Mouse (Mus musculus) cerebellum, adult 11-12 months (tissue): ENCODE results near the gene Tmem41a.
"Not testable (repeated sequence)": the region's sequence is repeated elsewhere in the genome, so short reads cannot be mapped to it uniquely, and the experiment has no call there.

Experiments used
- DNase-seq: peaks from one replicate; pipeline ENCODE4 v3.0.0; 2022

Tmem41a gene

DNA sequence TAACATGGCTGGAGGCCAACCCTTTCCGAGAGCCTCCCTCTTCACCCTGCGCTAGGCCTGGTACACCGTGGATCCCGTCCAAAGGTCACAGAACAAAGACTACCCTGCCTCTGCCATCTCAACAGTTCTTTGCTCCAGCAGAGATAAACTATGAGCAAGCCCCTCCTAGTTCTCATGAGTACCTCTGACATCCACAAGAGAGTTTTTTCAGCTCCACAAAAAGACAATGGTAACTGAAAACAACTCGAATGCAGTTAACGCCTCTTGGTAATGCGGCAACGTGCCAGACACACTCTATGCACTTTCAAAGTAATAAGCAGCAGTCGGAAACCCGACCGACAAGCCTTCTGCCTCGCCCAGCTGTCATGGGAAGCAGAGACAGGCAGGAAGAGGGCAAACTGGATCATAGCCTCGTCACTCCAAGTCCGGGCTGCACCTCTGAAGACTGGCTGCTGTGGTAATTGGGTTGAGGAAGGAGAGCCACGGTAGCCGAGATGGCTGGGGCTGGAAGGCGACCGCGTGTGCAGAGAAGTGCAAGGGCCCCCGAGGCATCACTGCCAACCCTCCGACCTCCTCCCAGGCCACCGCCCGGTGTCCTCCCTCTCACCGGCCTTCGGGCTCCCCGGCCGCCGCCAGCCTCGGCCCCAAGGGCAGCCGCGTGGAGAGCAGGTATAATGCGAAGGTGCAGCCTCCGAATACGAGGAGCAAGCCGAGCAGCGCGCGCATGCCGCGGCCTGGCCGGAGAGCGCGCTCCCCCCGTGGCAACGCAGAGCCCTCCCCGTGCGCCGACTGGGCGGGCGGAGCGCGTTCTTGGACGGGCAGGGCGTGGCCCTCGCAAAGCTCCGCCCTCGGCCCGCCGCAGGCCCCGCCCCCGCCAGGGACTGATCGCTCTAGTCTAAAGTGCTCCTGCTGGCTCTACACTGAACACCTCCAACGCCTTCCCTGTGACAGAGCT, at the start of gene Tmem41a:
Gene Tmem41a, minus strand, starts transcription at position 792 of the 955 bp plus-strand sequence.
- peak; percentile 93 for DNase-seq

GRCm38 (mm10) chr16:21996402-21996801, 49.0 kb upstream of the Tmem41a start:
- no peak for DNase-seq

DNA sequence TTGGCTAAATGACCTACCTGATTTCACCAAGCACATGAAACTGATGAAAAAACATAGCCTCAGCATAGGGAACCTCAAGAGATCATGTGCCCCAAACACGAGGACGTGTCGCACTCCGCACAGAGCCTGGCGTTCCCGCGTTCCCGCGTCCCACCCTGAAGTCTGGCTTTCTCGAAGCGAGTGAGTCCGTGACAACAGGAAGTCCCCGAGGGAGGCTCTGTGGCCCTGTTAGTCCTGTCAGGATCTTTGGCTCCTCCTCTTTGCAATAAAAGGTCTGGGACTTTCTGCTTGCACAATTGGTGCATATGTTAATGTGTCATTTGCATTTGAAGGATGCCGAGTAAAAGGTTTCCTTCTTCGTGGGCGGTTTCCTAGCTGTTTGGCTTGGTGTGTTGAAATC, 48.0 kb upstream of the Tmem41a start, which contains the start of gene Liph:
Gene Liph, minus strand, starts transcription at position 360 of the 400 bp plus-strand sequence.
- DNase-seq, result no peak

GRCm38 (mm10) chr16:21991774-21992173, 44.4 kb upstream of the Tmem41a start:
- DNase-seq, result no peak

DNA sequence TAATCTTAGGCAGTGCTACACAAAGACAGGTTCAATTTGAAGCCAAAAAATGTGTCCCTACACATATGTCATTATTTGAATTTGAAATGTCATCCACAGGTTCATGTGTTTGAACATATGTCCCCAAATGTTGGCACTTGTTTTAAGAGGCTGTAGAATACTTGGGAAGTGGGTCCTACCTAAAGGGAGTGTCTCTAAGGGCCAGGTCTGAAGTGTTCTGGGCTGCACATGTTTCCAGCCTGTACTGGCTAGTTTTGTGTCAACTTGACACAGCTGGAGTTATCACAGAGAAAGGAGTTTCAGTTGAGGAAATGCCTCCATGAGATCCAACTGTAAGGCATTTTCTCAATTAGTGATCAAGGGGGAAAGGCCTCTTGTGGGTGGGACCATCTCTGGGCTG, 43.5 kb upstream of the Tmem41a start:
- DNase-seq, result not testable (repeated sequence)

- DNase-seq, result no peak
Measured at GRCm38 (mm10) chr16:21987956-21988355, 40.6 kb upstream of the Tmem41a start.

DNA sequence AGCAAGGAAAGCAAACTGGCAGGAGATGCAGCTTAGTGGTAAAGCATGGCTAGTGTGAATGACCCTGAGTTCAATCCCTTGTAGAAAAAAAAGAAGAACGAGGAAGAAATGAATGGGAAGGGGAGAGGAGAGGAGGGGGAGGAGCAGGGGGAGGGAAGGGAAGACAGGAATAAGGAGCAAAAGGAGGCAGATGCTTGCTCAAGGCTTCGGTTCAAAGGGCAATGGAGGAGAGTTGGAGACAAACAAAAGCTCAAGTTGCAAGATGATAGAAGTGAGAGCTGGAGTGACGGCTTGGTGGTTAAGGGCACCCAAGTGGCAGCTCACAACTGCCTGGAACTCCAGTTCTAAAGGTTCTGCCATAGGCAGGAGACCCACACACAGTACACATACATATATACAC, 38.8 kb upstream of the Tmem41a start:
- DNase-seq, result no peak

DNA sequence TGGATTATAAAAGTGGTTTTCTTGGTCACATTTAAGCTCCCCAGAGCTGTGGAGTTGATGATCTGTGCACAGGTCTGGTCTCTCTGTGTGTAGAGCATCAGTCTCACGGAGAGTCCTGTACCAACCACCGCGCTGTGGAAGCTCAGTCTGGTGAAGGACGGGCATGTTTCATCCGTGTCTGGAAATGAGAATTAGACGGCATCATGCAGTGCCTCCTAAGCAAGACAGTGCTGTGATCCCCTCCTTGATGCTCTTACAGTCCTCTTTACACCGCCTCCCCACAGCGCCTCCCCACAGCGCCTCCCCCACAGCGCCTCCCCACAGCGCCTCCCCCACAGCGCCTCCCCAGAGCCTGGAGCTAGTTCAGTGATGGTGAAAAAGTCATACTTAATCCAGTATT, 36.7 kb upstream of the Tmem41a start:
- DNase-seq, result no peak

DNA sequence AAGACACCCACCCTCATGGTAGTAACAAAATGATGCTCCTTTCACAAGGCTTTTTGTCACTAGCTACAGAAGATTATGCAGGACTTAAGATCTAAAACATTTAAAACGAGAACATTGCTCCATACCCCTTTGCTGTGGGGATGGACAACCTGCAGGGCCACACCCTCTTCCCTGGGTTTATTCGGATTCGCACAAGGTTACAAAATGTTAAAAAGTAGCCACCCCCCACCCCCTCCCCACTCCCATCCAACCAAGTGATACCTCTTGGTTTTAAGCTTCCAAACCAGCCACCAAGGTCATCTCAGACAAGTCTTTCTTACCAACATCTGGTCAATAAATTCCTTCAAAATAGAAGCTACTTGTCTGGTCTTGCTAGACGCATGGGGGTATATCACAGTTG, 36.2 kb upstream of the Tmem41a start:
- no peak for DNase-seq

DNA sequence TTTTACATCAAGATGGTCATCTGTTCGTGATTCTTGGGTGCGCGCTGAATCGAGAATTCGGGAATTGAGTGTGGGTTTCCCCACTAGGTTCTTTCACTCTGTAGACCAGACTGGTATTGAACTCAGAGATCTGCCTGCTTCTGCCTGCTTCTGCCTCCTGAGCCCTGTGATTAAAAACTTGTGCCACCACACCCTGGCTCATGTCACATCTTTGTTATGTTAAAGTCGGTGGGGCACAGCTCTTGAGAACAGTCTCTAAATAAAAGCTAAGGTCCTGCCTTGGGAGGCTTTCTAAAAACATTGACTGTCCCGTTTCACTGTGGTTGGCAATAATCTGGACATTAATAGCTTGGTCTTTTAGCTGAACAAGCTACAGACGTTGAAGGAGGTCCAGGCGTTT, 35.8 kb upstream of the Tmem41a start:
- no peak for DNase-seq

GRCm38 (mm10) chr16:21977347-21977746, 30.0 kb upstream of the Tmem41a start:
- no peak for DNase-seq

GRCm38 (mm10) chr16:21976203-21976602, 28.9 kb upstream of the Tmem41a start:
- no peak for DNase-seq

- DNase-seq, result no peak
Measured at GRCm38 (mm10) chr16:21971446-21971845, 24.1 kb upstream of the Tmem41a start.

DNA sequence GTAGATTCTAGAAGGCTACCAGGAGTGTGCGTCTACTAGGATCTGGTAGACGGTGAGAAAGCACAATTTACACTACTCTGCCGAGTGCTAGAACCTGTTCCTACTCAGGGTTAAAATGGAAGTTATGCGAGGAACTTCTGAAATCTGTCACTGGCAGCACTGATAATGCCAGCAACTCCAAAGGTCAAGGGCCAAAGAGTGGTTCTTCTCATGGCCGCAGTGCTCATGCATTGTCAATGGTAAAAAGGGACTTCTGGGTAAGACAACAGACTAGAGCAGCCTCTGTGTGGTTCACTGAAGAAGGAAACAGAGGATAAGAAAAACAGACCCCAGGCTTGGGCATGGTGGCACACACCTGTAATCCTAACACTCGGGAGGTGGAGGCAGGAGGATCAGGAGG, 23.2 kb upstream of the Tmem41a start:
- no peak for DNase-seq

- no peak for DNase-seq
Measured at GRCm38 (mm10) chr16:21969874-21970273, 22.5 kb upstream of the Tmem41a start.

- DNase-seq, result no peak
Measured at GRCm38 (mm10) chr16:21965576-21965975, 18.2 kb upstream of the Tmem41a start.

- no peak for DNase-seq
Measured at GRCm38 (mm10) chr16:21955591-21955990, 8.2 kb upstream of the Tmem41a start.

- no peak for DNase-seq
Measured at GRCm38 (mm10) chr16:21928471-21928870, 18.9 kb downstream of the Tmem41a start.

DNA sequence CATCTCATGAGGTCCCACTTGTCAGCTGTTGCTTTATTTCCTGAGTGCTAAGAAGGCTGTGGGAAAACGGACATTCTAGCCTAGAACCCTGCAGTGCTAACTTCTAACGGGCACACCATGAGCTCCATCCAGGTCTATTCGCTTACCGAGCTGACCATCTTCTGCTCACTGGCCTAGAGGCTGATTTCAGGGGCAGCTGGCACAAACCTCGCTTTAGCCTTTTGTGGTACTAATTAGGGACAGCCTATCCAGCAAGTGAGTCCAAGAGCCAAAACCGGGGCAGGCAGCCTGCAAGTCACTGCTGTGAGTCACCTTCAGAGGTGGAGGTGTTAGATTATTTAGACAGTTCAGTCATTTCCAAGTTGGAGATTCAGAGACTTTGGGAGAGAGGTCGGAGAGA, 30.7 kb downstream of the Tmem41a start:
- DNase-seq, result peak; percentile 51

DNA sequence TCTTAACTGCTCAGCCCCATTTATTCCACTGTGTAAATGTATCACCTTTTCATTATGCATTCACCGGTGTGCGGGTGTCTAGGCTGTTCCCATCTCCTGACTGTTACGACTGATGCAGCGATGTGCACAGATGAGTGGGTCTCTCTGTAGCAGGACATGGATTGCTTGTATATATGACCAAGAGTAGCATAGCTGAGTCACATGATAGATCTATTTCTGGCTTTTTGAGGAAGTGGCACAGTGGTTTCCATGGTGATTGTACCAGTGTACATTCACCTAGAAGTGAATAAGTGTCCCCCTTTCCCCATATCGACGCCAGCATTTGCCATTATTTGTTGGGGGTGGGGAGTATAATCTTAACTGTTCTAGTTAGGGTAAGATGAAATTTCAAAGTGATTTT, 34.0 kb downstream of the Tmem41a start:
- DNase-seq, result no peak

GRCm38 (mm10) chr16:21908906-21909305, 38.4 kb downstream of the Tmem41a start:
- DNase-seq, result not testable (repeated sequence)

DNA sequence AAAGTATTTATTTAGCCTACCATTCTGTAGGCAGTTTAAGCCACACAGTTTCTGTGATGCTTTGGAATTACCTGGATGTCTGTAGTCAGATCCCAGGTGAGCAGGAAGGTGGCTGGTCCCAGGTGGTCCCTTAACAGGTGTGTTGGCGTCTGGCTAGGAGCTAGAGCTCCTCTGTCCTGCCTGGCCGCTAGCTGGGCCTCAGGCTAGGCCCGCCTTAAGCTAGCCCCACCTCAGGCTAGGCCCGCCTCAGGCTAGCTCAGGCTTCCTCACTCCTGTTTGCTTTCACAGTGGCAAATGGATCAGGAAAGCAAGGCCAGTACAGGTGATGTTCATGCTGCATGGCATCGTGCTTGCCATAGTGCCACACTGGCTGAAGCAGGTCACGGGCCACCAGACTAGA, 40.5 kb downstream of the Tmem41a start:
- no peak for DNase-seq

DNA sequence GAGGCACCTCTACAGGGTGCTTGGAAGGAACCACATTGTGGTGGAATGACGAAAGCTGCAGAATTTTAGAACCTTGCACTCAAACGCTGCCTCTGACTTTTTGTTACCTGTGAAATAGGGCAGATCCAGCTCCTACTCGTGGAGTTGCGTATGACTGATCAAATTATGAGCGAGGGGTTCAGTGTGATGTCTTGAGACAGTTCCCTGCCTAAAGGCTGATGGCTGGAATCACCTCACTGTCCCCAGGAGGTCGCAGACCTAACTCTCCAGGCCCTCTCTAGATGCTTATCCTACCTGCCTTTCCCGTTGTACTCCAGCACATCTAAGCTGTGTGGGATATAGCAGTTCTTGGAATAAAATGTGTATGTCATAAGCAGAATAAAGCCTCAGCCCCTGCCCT, 41.4 kb downstream of the Tmem41a start:
- no peak for DNase-seq

- no peak for DNase-seq
Measured at GRCm38 (mm10) chr16:21904636-21905035, 42.7 kb downstream of the Tmem41a start.

DNA sequence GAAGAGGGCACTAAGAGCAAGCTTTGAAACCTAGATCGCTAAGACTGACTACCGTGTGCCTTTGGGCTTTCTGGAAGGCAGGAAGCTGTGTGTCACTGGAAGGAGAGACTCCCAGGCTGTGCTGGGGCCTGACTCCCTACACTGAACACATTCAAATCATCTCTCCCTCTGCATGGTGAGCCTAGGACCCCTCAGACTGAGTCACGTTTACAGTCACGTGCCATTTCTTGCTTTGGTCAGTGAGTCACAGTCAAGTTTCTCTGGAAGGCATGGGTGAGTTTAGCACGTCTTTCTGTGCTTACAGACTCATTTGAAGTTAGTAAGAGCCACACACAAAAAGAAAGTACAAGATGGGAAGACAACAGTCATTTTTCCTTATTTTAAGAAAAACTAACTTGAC, 46.1 kb downstream of the Tmem41a start:
- no peak for DNase-seq
